Mouse (Mus musculus) CH12.LX (cell line): Measurements from ENCODE around the gene 1700001J03Rik. TPM values are rescaled to one million over a fixed set of nuclear protein-coding genes. Genes with fewer than 3 reads are reported as not detected.

ENCODE experiments used
- DNase-seq: peaks from one replicate; pipeline ENCODE4 v3.0.0-alpha.2; 2013; ENCODE audit errors: extremely low read depth
- H3K27ac ChIP-seq: 2 replicates; pipeline ENCODE4 v1.5.1; 2012; ENCODE audit warnings: low read depth, mild to moderate bottlenecking, control low read depth, moderate library complexity; ENCODE audit not compliant: insufficient read depth
- H3K27me3 ChIP-seq: replicated peaks from 2 replicates; pipeline ENCODE3; 2012; ENCODE audit warnings: inconsistent platforms
- H3K36me3 ChIP-seq, 2 experiments: replicated peaks in 1 of 2; 2 replicates each; pipeline versions ENCODE3 to v1.6.1; 2012; ENCODE audit warnings: inconsistent platforms in 1 of 2, low read length in 1 of 2, mild to moderate bottlenecking in 1 of 2, mixed read lengths in 1 of 2, moderate library complexity in 1 of 2; ENCODE audit not compliant: control insufficient read depth in 1 of 2, insufficient read depth in 1 of 2
- H3K4me1 ChIP-seq, 2 experiments: 2 replicates each; pipeline ENCODE4 v1.6.1; 2012; ENCODE audit warnings: inconsistent platforms in 1 of 2, moderate library complexity in 1 of 2; ENCODE audit not compliant: insufficient read depth in 2 of 2, control insufficient read depth in 1 of 2
- H3K4me2 ChIP-seq: 2 replicates; pipeline ENCODE4 v1.6.1; 2012; ENCODE audit warnings: low read depth, mild to moderate bottlenecking, control low read depth; ENCODE audit not compliant: poor library complexity, insufficient read depth, severe bottlenecking
- H3K4me3 ChIP-seq, 3 experiments: fragments of 150-350 bp in 1 of 3; sonication (generic) in 1 of 3; replicated peaks in 1 of 3; 2 replicates each; pipeline versions ENCODE3 to v1.5.1; 2011 to 2012; ENCODE audit warnings: low read depth in 2 of 3, low read length in 2 of 3, mild to moderate bottlenecking in 2 of 3, moderate library complexity in 2 of 3, control low read depth in 1 of 3, improper control_type of control experiment in 1 of 3, inconsistent platforms in 1 of 3, mixed read lengths in 1 of 3; ENCODE audit not compliant: poor library complexity in 1 of 3
- H3K79me2 ChIP-seq: replicated peaks from 2 replicates; pipeline ENCODE4 v1.6.1; 2012; ENCODE audit warnings: mild to moderate bottlenecking, moderate library complexity; ENCODE audit not compliant: control insufficient read depth, poor library complexity, insufficient read depth, severe bottlenecking; ENCODE audit errors: extremely low read depth
- H3K9ac ChIP-seq: 2 replicates; pipeline ENCODE4 v1.6.1; 2012; ENCODE audit warnings: low read depth, mild to moderate bottlenecking, control low read depth, moderate library complexity; ENCODE audit not compliant: insufficient read depth
- H3K9me3 ChIP-seq: replicated peaks from 2 replicates; pipeline ENCODE3; 2012; ENCODE audit warnings: low read length, inconsistent platforms, mixed read lengths
- BHLHE40 ChIP-seq: IDR thresholded peaks from 2 replicates; pipeline ENCODE4 v1.6.1; 2011; ENCODE audit warnings: mild to moderate bottlenecking, low read depth, low read length, improper control_type of control experiment
- CHD1 ChIP-seq: IDR thresholded peaks from 2 replicates; pipeline ENCODE4 v1.6.1; 2012; ENCODE audit warnings: low read depth, low read length, improper control_type of control experiment, inconsistent platforms
- CHD2 ChIP-seq: IDR thresholded peaks from 2 replicates; pipeline ENCODE4 v1.6.1; 2011; ENCODE audit warnings: low read length, improper control_type of control experiment
- CTCF ChIP-seq, 2 experiments: IDR thresholded peaks in 1 of 2; conservative IDR thresholded peaks in 1 of 2; 2 replicates each; pipeline ENCODE4 v1.5.1; 2011 to 2012; ENCODE audit warnings: low read depth in 2 of 2, low read length in 2 of 2, improper control_type of control experiment in 1 of 2, inconsistent platforms in 1 of 2, mild to moderate bottlenecking in 1 of 2, moderate library complexity in 1 of 2
- E2F4 ChIP-seq: IDR thresholded peaks from 2 replicates; pipeline ENCODE4 v1.6.1; 2011; ENCODE audit warnings: low read depth, low read length, improper control_type of control experiment; ENCODE audit not compliant: insufficient replicate concordance
- EP300 ChIP-seq: IDR thresholded peaks from 2 replicates; pipeline ENCODE4 v1.6.1; 2011; ENCODE audit warnings: low read length, improper control_type of control experiment
- GABPA ChIP-seq: IDR thresholded peaks from 2 replicates; pipeline ENCODE4 v1.6.1; 2012; ENCODE audit warnings: low read depth, low read length, improper control_type of control experiment, inconsistent platforms; ENCODE audit not compliant: insufficient replicate concordance
- HCFC1 ChIP-seq: IDR thresholded peaks from 2 replicates; pipeline ENCODE4 v1.6.1; 2012; ENCODE audit warnings: low read depth, mild to moderate bottlenecking, inconsistent platforms, low read length, improper control_type of control experiment
- JUN ChIP-seq: IDR thresholded peaks from 2 replicates; pipeline ENCODE4 v1.6.1; 2011; ENCODE audit warnings: low read depth, mild to moderate bottlenecking, low read length, improper control_type of control experiment, moderate library complexity; ENCODE audit not compliant: insufficient read depth
- JUND ChIP-seq: conservative IDR thresholded peaks from 2 replicates; pipeline ENCODE4 v1.6.1; 2011; ENCODE audit warnings: low read depth, low read length, improper control_type of control experiment
- MAFK ChIP-seq: IDR thresholded peaks from 2 replicates; pipeline ENCODE4 v1.6.1; 2011; ENCODE audit warnings: low read length, improper control_type of control experiment; ENCODE audit not compliant: insufficient replicate concordance
- MAX ChIP-seq: IDR thresholded peaks from 2 replicates; pipeline ENCODE4 v1.6.1; 2011; ENCODE audit warnings: low read length, improper control_type of control experiment
- MAZ ChIP-seq: IDR thresholded peaks from 2 replicates; pipeline ENCODE4 v1.6.1; 2012; ENCODE audit warnings: low read depth, mild to moderate bottlenecking, inconsistent platforms, low read length, improper control_type of control experiment, moderate library complexity
- MXI1 ChIP-seq: IDR thresholded peaks from 2 replicates; pipeline ENCODE4 v1.6.1; 2011; ENCODE audit warnings: mild to moderate bottlenecking, low read depth, low read length, improper control_type of control experiment
- NELFE ChIP-seq: IDR thresholded peaks from 2 replicates; pipeline ENCODE4 v1.6.1; 2011; ENCODE audit warnings: low read depth, low read length, improper control_type of control experiment
- NRF1 ChIP-seq: IDR thresholded peaks from 2 replicates; pipeline ENCODE4 v1.6.1; 2014; ENCODE audit warnings: low read depth, mild to moderate bottlenecking, inconsistent platforms, low read length, improper control_type of control experiment, moderate library complexity
- PAX5 ChIP-seq: IDR thresholded peaks from 2 replicates; pipeline ENCODE4 v1.6.1; 2012; ENCODE audit warnings: low read length, inconsistent platforms, mixed read lengths
- POLR2A ChIP-seq: IDR thresholded peaks from 2 replicates; pipeline ENCODE4 v1.6.1; 2011; ENCODE audit warnings: low read depth, mild to moderate bottlenecking, improper control_type of control experiment, low read length
- SMC3 ChIP-seq: IDR thresholded peaks from 2 replicates; pipeline ENCODE4 v1.6.1; 2011; ENCODE audit warnings: low read depth, low read length, improper control_type of control experiment
- TBP ChIP-seq: conservative IDR thresholded peaks from 2 replicates; pipeline ENCODE4 v1.6.1; 2011; ENCODE audit warnings: low read depth, low read length, improper control_type of control experiment
- TCF12 ChIP-seq: IDR thresholded peaks from 2 replicates; pipeline ENCODE4 v1.6.1; 2014; ENCODE audit warnings: low read depth, mild to moderate bottlenecking, inconsistent platforms, low read length, improper control_type of control experiment
- UBTF ChIP-seq: IDR thresholded peaks from 2 replicates; pipeline ENCODE4 v1.6.1; 2012; ENCODE audit warnings: low read depth, mild to moderate bottlenecking, inconsistent platforms, low read length, improper control_type of control experiment, moderate library complexity
- ZC3H11A ChIP-seq: IDR thresholded peaks from 2 replicates; pipeline ENCODE4 v1.6.1; 2012; ENCODE audit warnings: low read depth, mild to moderate bottlenecking, inconsistent platforms, low read length, improper control_type of control experiment
- ZKSCAN1 ChIP-seq: IDR thresholded peaks from 2 replicates; pipeline ENCODE4 v1.6.1; 2012; ENCODE audit warnings: low read depth, inconsistent platforms, low read length, improper control_type of control experiment, borderline replicate concordance
- ZMIZ1 ChIP-seq: IDR thresholded peaks from 2 replicates; pipeline ENCODE4 v1.6.1; 2012; ENCODE audit warnings: low read depth, mild to moderate bottlenecking, inconsistent platforms, low read length, improper control_type of control experiment
- dilution Hi-C: fragments of 300-500 bp; cut with MboI; formaldehyde crosslinking; loops from 2 replicates; pipeline ENCODE4 v1.14.3; 2020; ENCODE audit warnings: low sequenced_read_pairs; ENCODE audit not compliant: extremely low pct_unique_long_range_greater_than_20kb, extremely low pct_ligation_motif_present
- in situ Hi-C: fragments of 300-500 bp; cut with MboI; formaldehyde crosslinking; loops from 3 replicates; pipeline ENCODE4 v1.14.3; 2019; ENCODE audit warnings: low sequenced_read_pairs, low pct_ligation_motif_present, low pct_unique_long_range_greater_than_20kb, mixed read lengths
- polyA plus RNA-seq: library from polyadenylated mRNA; unstranded; fragments of >175 nt; gene quantifications from 2 replicates; pipeline ENCODE4 v1.2.1, GENCODE M21; 2012; ENCODE audit warnings: low read depth; ENCODE audit not compliant: insufficient read length
- total RNA-seq, 2 experiments: library from RNA; depleted of rRNA; stranded (reverse); fragments of 300-350 nt in 1 of 2; fragments of >200 nt in 1 of 2; gene quantifications; 2 replicates each; pipeline ENCODE4 v1.2.3; 2012 to 2014

1700001J03Rik gene
- total and polyA plus RNA-seq, 3 experiments: not detected

DNA sequence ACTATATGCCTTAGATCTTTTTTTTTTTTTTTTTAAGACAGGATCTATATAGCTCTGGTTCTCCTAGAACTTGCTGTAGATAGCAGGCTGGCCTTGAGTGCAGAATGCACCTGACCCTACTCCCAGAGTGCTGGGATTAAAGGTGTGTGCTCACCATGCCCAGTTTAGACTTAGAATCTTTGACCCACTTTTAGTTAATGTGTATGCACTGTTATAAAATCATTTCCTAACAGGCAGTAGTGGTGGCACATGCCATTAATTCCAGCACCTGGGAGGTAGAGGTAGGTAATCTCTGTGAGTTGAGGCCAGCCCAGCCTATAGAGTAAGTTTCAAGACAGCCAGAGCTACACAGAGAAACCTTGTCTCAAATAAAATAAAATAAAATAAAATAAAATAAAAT lies 14.0 kb upstream of the 1700001J03Rik start:
- Histone ChIP-seq H3K79me2 (no peaks in the 10 kb centered on the region), H3K9me3 (peaks cover 2% of the 10 kb centered on the region), H3K4me2 (no peak overlapping the region), H3K4me1 (peaks cover 0 to 12% of the 10 kb centered on the region in 2 experiments; a peak in 2 of 4 replicates), H3K36me3 (peaks cover 3 to 27% of the 10 kb centered on the region in 2 experiments), H3K27ac (no peak overlapping the region)
- no peak for TF ChIP-seq MAZ
- TF ChIP-seq HCFC1: no peak
- no peak for TF ChIP-seq CHD2
- TF ChIP-seq POLR2A: no peak
- TF ChIP-seq JUND: no peak
- TF ChIP-seq TCF12: no peak
- no peak for TF ChIP-seq E2F4
- TF ChIP-seq NRF1: no peak
- no peak for TF ChIP-seq CTCF (conservative IDR thresholded peaks at IDR 0.05 in 1 of 2, IDR thresholded peaks at IDR 0.05 in 1 of 2; ENCODE audit: low read depth in 2 of 2, low read length in 2 of 2)
- no peak for TF ChIP-seq NELFE
- no peak for TF ChIP-seq PAX5
- TF ChIP-seq BHLHE40: no peak
- TF ChIP-seq ZKSCAN1: no peak
- TF ChIP-seq, all 38 proteins: peak for 0
- H3K4me3 ChIP-seq: no peak overlapping the region
- in situ Hi-C loops (loop anchor here (10.0 to 25.0 kb wide), 2 partner anchors 106 to 263 kb away; no protein-coding TSS in a partner anchor), dilution Hi-C loops (no loop called here)
- H3K27me3 ChIP-seq: no peaks in the 10 kb centered on the region
- DNase-seq: no peak
- H3K9ac ChIP-seq: no peak overlapping the region

DNA sequence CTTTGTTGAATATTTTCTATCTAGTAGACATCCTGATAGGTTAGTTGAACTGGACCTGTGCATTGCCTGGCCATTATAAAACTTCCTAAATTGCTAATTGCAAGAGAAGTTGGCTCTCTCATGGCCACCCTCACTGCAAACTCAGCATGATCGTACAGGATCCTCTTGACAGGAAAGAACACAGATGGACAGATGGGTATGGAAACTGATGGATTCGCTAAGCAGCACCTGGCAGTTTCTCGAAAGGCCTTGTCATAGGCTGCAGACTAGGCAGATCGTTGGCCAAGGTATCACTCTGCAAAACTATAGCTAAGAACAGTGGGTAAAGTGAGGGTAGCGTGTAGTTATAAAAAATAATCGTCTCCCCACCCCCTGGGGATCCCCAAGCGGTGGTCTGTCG lies 8.3 kb upstream of the 1700001J03Rik start:
- H3K4me3 ChIP-seq: no peak overlapping the region
- no peak overlapping the region for H3K27ac ChIP-seq
- no peak for TF ChIP-seq JUN
- no peak for TF ChIP-seq TBP
- no peak for TF ChIP-seq MAFK
- no peak for TF ChIP-seq BHLHE40
- no peak for TF ChIP-seq PAX5
- no peak for TF ChIP-seq MAX
- TF ChIP-seq POLR2A: no peak
- no peak for TF ChIP-seq SMC3
- TF ChIP-seq ZC3H11A: no peak
- TF ChIP-seq MXI1: no peak
- TF ChIP-seq GABPA: no peak
- TF ChIP-seq HCFC1: no peak
- TF ChIP-seq E2F4: no peak
- TF ChIP-seq CHD1: no peak
- TF ChIP-seq JUND: no peak
- no peak for TF ChIP-seq EP300
- TF ChIP-seq CHD2: no peak
- no peak for TF ChIP-seq ZMIZ1
- TF ChIP-seq UBTF: no peak
- H3K9me3 ChIP-seq: no peaks in the 10 kb centered on the region
- H3K4me2 ChIP-seq: no peak overlapping the region
- in situ Hi-C loops (loop anchor here (10.0 to 25.0 kb wide), 2 partner anchors 111 to 269 kb away; no protein-coding TSS in a partner anchor), dilution Hi-C loops (no loop called here)
- H3K27me3 ChIP-seq: no peaks in the 10 kb centered on the region
- no peak for DNase-seq
- H3K79me2 ChIP-seq: no peaks in the 10 kb centered on the region
- H3K36me3 ChIP-seq: peaks cover 0 to 6% of the 10 kb centered on the region in 2 experiments
- no peak overlapping the region for H3K9ac ChIP-seq
- H3K4me1 ChIP-seq: no peaks in the 10 kb centered on the region
